In genomic region chr9:65195053-65195452, GRCm38 (mm10) we compare ENCODE assay signal across 8 mouse cellular contexts. TPM values are rescaled to one million over a fixed set of nuclear protein-coding genes. Genes with fewer than 3 reads are reported as not detected.
DNase-seq lines count a peak whose midpoint lies in the region; ATAC-seq lines count a peak whose summit lies in the region.

Parp16 (plus strand) TSS chr9:65195353.

- peak within 1 kb of the TSS; percentile 13; the same call in 1 of the 2 replicates for H3K9ac ChIP-seq in lung, embryonic 15.5 days
- 0 out of 2 replicates have a peak within 1 kb of the TSS, but pooled peaks have one; percentile 24 for H3K9ac ChIP-seq in embryonic facial prominence, embryonic 12.5 days
- peak within 1 kb of the TSS; percentile 17; the same call in 1 of the 2 replicates for H3K9ac ChIP-seq in intestine, embryonic 15.5 days
- H3K9ac ChIP-seq in neural tube, embryonic 14.5 days (replicated peaks; ENCODE audit: low read depth, low read length): 0 out of 2 replicates have a peak within 1 kb of the TSS, but pooled peaks have one; percentile 7

- DNase-seq in lung, postnatal 10 days: no peak
- no peak for DNase-seq in ovary, postnatal 10 days (ENCODE audit: low spot score)
- DNase-seq in left cerebral cortex, adult 8-10 months (ENCODE audit: low spot score in 2 of 2): no peak

- no peaks in the 10 kb centered on the region for H3K27me3 ChIP-seq in lung, embryonic 15.5 days
- H3K27me3 ChIP-seq in embryonic facial prominence, embryonic 12.5 days: no peaks in the 10 kb centered on the region
- no peaks in the 10 kb centered on the region for H3K27me3 ChIP-seq in intestine, embryonic 15.5 days (replicated peaks)
- H3K27me3 ChIP-seq in neural tube, embryonic 14.5 days (ENCODE audit: control insufficient read depth, insufficient read depth, low read length): no peaks in the 10 kb centered on the region

- H3K4me3 ChIP-seq in lung, embryonic 15.5 days: no peak within 1 kb of the TSS
- H3K4me3 ChIP-seq in embryonic facial prominence, embryonic 12.5 days: no peak within 1 kb of the TSS; the same call in 1 of the 2 replicates
- H3K4me3 ChIP-seq in intestine, embryonic 15.5 days (replicated peaks): no peak within 1 kb of the TSS
- H3K4me3 ChIP-seq in neural tube, embryonic 14.5 days (ENCODE audit: low read depth, low read length): no peak within 1 kb of the TSS

- 60% methylated on average over 4 of the region's 4 CpGs for WGBS in lung, embryonic 15.5 days
- 81% methylated on average over 4 of the region's 4 CpGs for WGBS in embryonic facial prominence, embryonic 12.5 days
- WGBS in intestine, embryonic 15.5 days: 79% methylated on average over 4 of the region's 4 CpGs
- WGBS in neural tube, embryonic 14.5 days: 76% methylated on average over 4 of the region's 4 CpGs

- H3K4me2 ChIP-seq in lung, embryonic 15.5 days: peak within 1 kb of the TSS; percentile 21; the same call in 1 of the 2 replicates
- peak within 1 kb of the TSS; percentile 21 for H3K4me2 ChIP-seq in embryonic facial prominence, embryonic 12.5 days (replicated peaks)
- peak within 1 kb of the TSS; percentile 26 for H3K4me2 ChIP-seq in intestine, embryonic 15.5 days (replicated peaks)
- H3K4me2 ChIP-seq in neural tube, embryonic 14.5 days (ENCODE audit: low read depth, low read length): no peak within 1 kb of the TSS

- ATAC-seq in lung, embryonic 15.5 days (ENCODE audit: borderline replicate concordance, extremely low read depth, low FRiP score, low TSS enrichment): no peak
- ATAC-seq in embryonic facial prominence, embryonic 12.5 days (ENCODE audit: insufficient number of reproducible peaks, insufficient read depth, low FRiP score, low TSS enrichment): no peak
- ATAC-seq in intestine, embryonic 15.5 days: no peak
- no peak for ATAC-seq in neural tube, embryonic 14.5 days (ENCODE audit: low read depth)
- ATAC-seq in cerebellum, adult (ENCODE audit: insufficient number of reproducible peaks, low FRiP score, low TSS enrichment): no peak

- no peaks in the 10 kb centered on the region for H3K9me3 ChIP-seq in lung, embryonic 15.5 days
- H3K9me3 ChIP-seq in embryonic facial prominence, embryonic 12.5 days: no peaks in the 10 kb centered on the region
- H3K9me3 ChIP-seq in intestine, embryonic 15.5 days: no peaks in the 10 kb centered on the region
- no peaks in the 10 kb centered on the region for H3K9me3 ChIP-seq in neural tube, embryonic 14.5 days (ENCODE audit: control insufficient read depth, low read length)

- no peaks in the 10 kb centered on the region for H3K36me3 ChIP-seq in lung, embryonic 15.5 days
- no peaks in the 10 kb centered on the region for H3K36me3 ChIP-seq in embryonic facial prominence, embryonic 12.5 days
- no peaks in the 10 kb centered on the region for H3K36me3 ChIP-seq in intestine, embryonic 15.5 days
- no peaks in the 10 kb centered on the region for H3K36me3 ChIP-seq in neural tube, embryonic 14.5 days (ENCODE audit: control insufficient read depth, insufficient read depth, low read length)

- peak within 1 kb of the TSS; percentile 88 for H3K27ac ChIP-seq in lung, embryonic 15.5 days
- H3K27ac ChIP-seq in embryonic facial prominence, embryonic 12.5 days: peak within 1 kb of the TSS; percentile 90
- H3K27ac ChIP-seq in intestine, embryonic 15.5 days: peak within 1 kb of the TSS; percentile 87
- H3K27ac ChIP-seq in neural tube, embryonic 14.5 days (ENCODE audit: low read depth, low read length): peak within 1 kb of the TSS; percentile 68

- peaks cover 48% of the 10 kb centered on the region for H3K4me1 ChIP-seq in lung, embryonic 15.5 days
- H3K4me1 ChIP-seq in embryonic facial prominence, embryonic 12.5 days: peaks cover 29% of the 10 kb centered on the region
- peaks cover 32% of the 10 kb centered on the region for H3K4me1 ChIP-seq in intestine, embryonic 15.5 days (replicated peaks)
- peaks cover 9% of the 10 kb centered on the region; the same call in 1 of the 2 replicates for H3K4me1 ChIP-seq in neural tube, embryonic 14.5 days (ENCODE audit: control insufficient read depth, insufficient read depth, low read length)

RNA-seq across cellular contexts. Expression of gene Parp16, which starts in this region (rescaled TPM):
- polyA plus RNA-seq in lung, embryonic 15.5 days (2015; fragmentation: Nextera tagmentation; extraction: Ambion mirVana): 5.4 and 5.6 TPM in 2 replicates
- polyA plus RNA-seq in embryonic facial prominence, embryonic 12.5 days (2016; fragmentation: Nextera tagmentation; extraction: Ambion mirVana): 7.1 and 7.2 TPM in 2 replicates
- polyA plus RNA-seq in intestine, embryonic 15.5 days (2015; fragmentation: Nextera tagmentation; extraction: Ambion mirVana): 9.4 and 9.7 TPM in 2 replicates
- 5.3 and 6.7 TPM in 2 replicates for polyA plus RNA-seq in neural tube, embryonic 14.5 days (2014; fragmentation: Nextera tagmentation; extraction: Ambion mirVana)
- 1 to 10 TPM; 3.4 to 4.8 (median 4.0) TPM for total RNA-seq in left cerebral cortex, adult 8-10 months (2022)
